Mouse (Mus musculus): Measurements from ENCODE around the gene Acap1.
A peak's percentile ranks its signal among the peaks of the same experiment; 100 is the strongest.

The Acap1 gene

DNA sequence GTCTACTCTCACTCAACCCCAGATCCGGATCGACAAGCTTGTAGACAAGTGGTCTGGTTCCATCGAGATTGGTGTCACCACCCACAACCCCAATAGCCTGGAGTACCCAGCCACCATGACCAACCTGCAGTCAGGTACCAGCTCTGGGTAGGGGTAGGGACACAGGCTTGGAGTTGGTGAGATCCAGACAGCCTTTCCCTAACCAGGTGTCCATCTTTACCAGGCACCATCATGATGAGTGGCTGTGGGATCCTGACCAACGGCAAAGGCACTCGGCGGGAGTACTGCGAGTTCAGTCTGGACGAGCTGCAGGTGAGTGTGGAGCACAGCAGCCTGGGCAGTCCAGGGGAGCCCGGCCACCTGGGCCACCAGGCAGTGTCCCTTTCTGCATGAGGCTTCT lies 9.0 kb upstream of the Acap1 start:
- DNase-seq (ENCODE audit: low read depth, low spot score): no peak

DNA sequence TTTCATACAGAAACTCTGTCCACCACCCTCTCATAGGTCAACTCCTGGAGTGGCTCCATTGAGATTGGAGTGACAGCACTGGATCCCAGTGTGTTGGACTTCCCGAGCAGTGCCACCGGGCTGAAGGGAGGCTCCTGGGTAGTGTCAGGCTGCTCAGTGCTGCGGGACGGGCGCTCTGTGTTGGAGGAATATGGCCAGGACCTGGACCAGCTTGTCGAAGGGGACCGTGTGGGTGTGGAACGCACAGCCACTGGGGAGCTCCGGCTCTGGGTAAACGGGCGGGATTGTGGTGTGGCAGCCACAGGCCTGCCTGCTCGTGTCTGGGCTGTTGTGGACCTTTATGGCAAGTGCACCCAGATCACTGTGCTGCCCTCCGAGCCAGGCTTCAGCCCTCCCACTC lies 7.6 kb upstream of the Acap1 start:
- no peak for DNase-seq (ENCODE audit: low read depth, low spot score)

DNA sequence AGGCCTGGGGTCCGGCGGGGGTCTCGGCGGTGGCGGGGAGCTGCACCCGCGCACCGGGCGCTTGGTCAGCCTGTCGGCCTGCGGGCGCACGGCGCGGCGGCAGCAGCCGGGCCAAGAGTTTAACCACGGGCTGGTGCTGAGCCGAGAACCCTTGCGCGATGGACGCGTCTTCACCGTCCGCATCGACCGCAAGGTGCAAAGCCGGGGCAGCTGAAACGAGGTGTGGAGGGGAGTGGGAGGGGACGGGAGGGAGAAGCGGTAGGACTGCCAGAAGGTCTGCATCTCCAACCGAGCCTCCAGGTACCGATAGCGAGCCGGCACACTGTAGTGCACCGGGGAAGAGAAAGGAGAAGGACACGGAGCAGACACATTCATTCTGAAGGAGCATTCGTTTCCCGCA lies 6.7 kb upstream of the Acap1 start:
- DNase-seq (ENCODE audit: low read depth, low spot score): no peak

DNA sequence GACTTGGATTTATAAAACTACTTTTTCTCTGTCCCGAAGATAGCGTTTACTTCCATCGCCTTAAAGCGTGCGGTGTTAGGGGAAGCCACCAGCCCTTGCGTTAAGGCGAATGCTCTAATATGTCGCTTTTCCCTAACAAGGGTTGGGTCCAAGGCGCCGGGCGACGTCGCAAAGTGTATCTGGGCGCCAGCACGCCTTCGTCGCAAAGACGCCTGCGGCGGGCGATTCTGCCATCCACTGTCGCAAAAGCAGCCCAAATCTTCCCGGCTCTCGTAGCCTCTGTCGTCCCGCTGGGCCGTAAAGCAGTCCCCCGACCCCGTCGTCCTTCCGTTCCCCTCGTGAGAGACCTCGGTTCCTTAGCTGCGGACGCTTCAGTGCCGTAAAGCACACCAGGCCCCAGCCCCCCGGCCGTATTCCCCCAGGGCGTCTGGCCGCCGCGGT lies 6.1 kb upstream of the Acap1 start:
- DNase-seq (ENCODE audit: low read depth, low spot score): peak; percentile 97

DNA sequence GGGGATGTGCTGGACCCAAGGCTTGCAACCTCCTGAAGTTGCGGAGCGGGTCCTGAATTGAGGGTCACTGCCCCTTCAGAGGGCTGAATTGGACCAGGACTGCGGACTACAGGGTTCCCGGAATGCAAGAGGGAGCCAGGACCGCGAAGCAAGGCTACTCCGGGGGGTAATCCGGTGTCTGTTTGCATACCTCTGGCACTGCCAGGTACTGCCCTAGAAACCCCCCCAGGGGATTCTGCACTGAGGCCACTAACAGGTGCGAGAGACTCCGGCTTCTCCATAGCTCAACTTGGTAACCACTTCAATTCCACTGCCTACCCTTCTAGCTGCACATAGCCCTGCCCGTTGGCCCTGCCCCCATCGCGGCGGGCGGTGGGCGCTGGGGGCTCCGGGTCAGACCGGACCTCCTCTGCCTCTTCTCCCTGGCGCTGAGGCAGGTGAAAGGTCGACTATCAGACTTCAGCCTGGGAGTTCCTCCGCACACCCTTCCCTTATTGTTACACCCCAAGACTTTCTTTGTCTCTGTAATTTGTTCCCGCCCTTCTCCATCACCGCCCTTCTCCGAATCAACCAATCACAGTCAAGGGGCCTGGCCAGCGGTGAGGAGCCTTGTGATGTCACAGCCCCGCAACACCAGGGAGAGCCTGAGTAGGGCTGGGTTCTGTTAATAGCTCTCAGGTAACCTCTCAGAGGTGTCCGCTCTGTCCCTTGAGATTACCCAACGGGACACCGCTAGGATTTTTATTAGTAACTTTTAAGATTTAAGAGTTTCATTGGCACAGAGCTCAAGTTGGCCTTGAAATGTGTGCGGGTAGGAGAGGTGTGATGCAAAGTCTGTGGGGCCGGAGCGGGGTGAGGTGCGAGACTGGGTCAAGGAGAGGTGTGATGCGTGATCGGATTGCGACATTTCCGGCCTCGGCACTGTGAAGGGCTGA lies 5.4 kb upstream of the Acap1 start, which contains the start of the genes 2810408A11Rik and Neurl4:
2810408A11Rik (minus strand) TSS at position 517 of the 935 bp plus-strand sequence.
Neurl4 (plus strand) TSS at position 602 of the 935 bp plus-strand sequence.
- DNase-seq (ENCODE audit: low read depth, low spot score): peak; percentile 92

DNA sequence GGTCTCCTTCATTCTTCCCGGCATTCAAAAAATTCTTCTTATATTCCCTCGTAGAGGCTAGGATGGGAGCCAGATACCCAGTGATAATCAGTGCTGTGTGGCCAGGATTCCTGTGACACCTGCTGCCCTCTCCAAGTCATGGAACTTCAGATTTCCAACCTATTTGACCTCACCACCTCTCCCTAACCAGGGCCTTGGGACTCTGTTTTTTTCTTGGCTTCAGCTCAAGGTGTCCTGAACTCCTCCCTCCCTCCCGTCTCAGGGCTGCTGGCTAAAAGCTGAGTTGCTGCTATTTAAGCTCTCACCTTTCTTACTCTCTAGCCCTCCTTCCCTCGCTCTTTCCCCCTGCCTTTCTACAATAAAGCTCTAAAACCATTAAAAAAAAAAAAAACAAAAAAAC lies 4.5 kb upstream of the Acap1 start:
- no peak for DNase-seq (ENCODE audit: low read depth, low spot score)

DNA sequence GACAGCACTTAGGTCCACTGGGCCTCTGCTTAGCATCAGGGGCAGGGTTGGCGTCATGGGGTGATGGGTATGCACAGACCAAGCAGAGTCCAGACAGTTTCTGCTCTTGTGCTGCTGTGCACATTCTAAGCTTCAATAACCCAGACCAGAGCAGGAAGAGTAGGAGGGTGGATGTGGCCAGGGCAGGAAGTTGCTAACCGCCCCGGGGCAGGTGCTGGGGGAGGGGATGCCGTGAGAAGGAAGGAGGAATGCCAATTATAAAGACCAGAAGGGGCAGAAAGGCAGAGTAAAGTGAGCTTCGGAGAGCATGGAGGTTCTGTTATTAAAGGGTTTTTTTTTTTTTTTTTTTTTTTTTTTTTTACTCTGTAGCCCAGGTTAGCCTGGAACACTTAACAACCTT lies 668 bp downstream of the Acap1 start:
- no peak for DNase-seq (ENCODE audit: low read depth, low spot score)

DNA sequence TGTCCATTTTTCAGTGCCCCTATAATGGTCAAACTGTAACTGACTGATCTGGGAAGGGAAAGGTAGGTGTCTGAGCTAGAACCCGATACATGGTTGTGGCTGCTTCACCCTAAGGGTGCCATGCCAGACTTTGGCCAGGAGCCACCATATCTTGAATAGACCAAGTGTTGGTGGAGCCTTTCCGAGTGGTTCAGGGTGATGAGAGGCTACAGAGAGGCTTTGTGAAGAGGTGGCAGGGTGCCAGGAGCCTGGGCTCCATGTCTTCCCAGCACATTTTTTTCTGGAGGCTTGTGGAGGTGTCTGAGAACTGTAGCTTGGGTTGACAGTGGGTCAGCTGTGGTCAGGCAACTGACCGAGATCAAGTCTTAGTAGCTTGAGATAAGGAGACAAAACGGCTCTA lies 3.9 kb downstream of the Acap1 start:
- no peak for DNase-seq (ENCODE audit: low read depth, low spot score)

DNA sequence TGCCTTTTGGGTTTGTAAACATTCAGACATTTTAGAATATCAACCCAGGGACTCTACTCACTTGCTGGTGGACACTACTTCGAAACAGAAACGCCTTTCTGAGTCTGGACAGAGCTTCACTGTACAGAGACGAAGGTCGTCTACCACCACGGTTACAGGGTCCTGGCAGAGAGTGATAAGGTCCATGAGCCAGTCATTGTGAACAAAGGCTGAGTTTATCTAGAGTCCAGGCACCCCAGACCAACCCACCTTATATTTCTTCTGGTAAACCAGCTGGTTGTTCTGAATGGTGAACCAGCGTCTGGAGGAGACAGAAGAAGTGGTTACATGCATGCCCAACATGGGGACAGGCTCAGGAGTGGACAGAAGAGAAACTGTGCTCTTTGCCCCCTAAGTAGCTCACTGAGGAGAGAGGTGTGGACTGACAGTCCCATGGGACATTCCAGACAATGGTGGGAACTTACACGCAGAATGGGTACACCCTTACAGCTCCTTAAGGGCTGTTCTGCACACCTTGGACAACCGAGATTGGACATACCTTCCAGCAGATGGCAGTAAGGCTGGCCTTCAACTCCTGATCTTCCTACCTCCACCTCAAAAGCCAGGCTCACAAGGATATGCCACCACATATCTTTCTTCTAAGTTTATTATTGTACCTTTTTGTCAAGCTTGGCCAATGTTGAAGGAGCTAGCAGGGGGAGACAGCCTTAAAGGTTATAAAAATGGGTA lies 8.3 kb downstream of the Acap1 start:
- no peak for DNase-seq (ENCODE audit: low read depth, low spot score)

DNA sequence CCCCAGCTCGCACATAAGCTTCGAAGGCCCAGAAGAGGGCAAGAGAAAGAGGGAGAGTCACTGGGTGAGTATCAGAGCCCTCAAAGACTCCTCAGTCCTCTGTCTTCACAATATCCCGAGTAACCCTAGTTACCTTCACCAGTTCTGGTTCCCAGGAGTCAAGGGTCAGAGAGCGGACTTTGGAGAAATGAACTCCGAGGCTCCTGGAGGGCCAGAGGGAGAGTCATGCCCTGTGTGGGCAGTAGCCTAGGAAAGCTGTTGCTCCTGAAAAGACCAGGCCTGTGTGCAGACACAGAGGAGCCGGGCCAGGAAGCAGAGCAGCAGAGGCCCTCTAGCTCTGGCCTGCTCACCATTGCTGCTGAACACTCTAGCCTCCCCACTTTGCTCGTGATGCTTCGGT lies 10.7 kb downstream of the Acap1 start:
- no peak for DNase-seq (ENCODE audit: low read depth, low spot score)

DNA sequence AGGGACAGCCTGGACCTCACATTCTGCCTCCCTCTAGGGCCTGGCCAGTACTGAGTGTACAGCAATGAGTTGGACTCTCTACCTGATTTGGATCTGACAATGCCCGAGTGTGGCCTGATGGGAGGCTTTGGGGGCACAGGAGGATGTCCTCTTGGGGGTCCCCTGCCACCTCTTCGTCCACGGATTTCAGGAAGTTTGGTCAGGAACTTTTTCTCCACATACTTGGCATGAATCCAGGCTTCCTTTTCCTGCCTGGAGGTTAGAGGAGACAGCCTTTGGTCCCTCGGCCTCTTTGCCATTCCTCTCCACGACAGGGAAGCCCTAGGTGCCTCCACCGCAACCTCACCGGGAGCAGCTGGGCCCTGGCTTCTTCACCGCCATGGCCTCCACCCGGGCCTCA lies 11.1 kb downstream of the Acap1 start:
- no peak for DNase-seq (ENCODE audit: low read depth, low spot score)

DNA sequence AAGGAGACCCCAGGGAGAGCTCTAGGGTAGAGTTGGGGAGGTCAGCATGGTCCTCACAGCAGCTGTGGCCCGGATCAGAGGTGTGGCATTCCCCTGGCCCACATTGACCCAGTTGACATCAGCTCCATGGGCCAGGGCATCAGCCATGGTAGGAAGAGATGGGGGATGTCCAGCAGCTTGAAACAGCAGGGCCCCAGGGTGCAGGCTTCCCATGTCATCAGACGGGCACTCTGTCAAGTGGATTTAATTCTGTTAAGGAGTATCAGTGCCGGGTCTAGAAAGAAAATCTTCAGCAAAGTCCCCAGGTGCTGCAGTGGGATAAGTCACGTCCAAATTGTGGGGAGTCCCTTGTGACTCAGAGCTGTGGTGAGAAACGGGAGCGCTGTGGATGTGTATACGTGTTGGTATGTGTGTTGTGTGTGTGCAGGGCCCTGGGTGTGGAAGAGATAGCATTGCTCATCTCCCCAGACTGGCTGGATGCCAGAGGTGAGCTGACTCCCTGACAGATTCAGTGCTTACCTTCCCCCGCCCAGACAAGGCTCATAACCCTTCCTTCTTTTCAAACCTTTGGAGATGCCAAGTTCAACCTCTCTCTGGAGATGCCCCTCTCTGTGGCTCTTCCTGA lies 11.7 kb downstream of the Acap1 start:
- DNase-seq (ENCODE audit: low read depth, low spot score): no peak

DNA sequence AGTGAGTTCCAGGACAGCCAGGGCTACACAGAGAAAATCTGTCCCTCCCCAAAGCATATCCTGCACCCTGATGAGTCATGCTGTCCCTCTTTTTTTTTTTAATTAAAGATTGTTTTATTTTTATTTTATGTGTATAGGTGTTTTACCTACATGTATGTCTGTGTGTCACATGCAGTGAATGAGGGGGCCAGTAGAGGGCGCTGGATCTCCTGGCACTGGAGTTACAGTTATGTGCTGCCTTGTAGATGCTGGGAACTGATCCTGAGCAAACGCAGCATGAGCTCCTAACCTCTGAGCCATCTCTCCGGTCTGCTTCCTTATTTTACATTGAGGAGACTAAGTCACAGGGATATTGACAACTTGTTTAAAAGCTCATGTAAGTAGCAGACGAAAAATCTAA lies 12.3 kb downstream of the Acap1 start:
- no peak for DNase-seq (ENCODE audit: low read depth, low spot score)

DNA sequence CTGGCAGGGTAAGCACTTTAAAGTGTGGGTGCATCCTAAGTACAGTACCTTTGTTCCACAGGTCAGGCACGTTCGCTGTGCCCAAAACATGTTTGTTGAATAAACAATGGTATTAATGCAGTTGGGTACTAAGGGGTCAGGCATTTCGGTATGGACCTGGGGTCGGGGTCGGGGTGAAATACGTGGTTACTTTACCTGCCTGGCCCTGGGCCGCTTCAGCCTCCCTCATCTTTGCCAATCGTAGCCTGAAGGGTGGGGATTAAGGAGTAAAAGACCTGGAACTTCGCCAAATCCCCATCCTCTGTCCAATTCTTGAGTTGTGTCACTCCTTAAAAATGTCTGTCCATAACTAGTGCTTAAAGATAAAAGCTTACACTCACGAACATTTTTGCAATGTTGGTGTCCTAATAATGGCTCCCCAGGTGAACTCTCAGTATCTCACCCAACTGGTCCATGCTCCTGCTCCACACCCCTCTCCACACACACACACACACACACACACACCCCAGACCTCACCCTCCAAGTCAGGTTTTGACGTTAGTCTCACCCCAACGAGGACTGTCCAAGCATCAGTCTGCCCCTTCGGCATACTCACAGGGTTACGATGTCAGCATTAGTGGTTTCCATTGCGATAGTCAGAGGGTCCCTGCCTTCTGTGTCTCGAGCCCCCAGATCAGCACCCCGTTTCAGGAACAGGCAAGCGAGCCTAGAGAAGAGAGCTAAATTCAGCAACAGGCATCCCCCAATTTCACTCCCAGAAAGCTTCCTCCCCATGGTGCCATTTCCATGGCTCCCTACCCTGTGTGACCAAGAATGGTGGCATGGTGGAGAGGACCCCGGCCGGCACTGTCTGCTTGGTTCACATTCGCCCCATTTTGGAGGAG lies 13.3 kb downstream of the Acap1 start:
- DNase-seq (ENCODE audit: low read depth, low spot score): no peak

DNA sequence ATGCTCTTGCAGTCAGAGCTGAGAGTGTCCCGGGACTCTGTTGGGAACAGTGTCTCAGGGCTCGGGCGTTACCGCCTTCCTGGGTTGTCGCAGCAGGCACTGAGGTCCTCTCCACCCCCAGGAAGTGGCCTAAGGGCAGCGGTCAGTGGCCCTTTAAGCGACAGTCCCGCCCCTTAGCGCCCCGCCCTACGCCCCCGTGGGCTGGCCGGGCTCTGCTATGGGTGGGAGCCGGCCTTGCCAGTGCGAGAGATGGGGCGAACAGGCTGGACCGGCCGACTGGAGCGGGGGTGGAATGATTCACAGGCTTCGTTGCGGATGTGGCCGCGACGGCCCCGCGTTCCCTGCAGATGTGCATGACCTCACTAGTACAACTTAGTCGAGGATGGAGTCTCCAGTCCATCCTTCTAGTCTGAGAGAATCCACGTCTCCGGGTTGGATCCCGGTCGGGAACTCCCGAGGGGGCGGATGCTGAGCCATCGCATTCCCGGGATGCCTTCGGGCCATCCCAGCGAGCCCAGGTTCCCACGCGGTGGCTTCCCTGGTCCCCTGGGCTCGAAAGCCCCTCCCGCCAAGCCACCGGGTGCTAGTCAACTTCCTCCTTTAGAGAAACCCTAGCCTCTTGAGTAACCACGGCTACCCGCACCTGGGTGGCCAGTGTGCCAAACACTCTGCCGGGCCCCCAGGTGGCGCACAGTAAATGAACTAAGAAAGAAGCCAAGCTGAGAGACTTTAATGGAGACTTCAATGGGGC lies 14.3 kb downstream of the Acap1 start, which contains the start of gene Kctd11:
Kctd11 (minus strand) TSS at position 554 of the 751 bp plus-strand sequence.
- DNase-seq (ENCODE audit: low read depth, low spot score): no peak

DNA sequence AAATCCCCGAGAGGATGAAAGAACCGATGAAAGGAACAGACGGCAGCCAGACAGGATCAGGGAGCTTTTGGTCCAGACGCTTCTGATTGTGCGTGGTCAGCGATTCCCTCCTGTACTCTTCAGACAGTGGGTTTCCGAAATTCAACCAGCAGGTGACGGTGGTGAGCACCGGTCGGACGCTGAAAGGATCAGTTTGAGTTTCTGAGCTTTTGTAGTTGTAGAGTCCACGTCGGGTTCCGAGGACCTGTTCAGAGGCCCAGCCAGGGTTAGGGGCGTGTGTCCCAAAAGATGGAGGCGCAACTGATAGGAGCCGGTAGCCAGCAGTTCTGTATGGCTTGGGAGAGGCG lies 14.9 kb downstream of the Acap1 start:
- no peak for DNase-seq (ENCODE audit: low read depth, low spot score)

DNA sequence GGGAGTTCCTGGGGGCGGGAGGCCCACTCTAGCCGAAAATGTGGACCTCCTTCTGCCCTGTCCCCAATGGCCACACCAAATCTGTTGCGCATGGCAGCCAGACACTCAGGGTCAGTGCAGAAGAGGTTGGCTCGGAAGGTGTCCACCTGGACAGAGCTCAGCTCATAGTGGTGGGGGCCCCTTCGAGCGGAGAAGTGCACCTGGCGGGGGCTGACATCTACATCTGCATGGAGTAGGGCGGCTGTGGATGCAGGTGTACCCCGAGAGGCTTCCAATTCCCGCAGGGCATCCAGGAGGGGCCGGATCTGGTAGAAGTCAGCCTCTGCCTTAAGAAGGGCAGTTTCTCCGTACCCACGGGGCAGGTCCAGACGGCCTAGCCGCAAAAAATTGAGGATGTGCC lies 15.6 kb downstream of the Acap1 start:
- no peak for DNase-seq (ENCODE audit: low read depth, low spot score)

DNA sequence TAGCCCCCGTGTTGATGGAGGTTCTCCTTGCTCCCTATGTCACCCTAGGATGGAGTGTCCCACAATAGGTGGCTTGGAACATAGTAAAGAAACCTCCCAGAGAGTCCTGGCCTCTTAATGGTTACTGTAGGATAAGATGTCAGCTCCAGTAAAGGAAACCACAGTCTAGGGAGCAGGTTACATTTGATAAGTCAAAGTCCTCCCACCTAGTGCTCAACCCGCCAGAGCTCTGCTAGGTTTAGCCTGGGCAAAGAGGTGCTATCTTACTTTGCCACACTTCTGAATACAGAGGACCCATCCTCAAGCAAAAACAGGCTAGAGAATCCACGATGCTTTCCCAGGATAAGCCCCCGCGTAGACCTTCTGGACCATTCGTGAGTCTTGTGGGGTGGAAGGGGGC lies 16.4 kb downstream of the Acap1 start:
- no peak for DNase-seq (ENCODE audit: low read depth, low spot score)

DNA sequence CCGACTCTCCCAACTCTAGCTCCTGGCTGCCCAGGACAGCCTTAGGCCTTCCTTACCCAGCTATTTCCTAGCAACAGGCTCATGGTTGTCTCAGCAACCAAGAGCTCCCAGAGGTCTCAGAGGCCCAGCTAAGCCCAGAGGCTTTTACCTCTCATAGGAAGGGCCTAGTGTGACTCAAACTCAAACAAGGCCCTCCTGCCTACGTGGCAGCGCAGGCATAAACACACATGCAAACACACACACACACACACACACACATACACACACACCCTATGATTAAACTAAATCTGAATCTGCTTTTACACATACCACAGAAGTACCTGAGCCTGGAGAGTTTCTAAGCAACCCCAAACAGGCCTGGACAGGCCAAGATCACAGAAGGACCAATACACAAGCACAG lies 16.9 kb downstream of the Acap1 start:
- no peak for DNase-seq (ENCODE audit: low read depth, low spot score)

DNA sequence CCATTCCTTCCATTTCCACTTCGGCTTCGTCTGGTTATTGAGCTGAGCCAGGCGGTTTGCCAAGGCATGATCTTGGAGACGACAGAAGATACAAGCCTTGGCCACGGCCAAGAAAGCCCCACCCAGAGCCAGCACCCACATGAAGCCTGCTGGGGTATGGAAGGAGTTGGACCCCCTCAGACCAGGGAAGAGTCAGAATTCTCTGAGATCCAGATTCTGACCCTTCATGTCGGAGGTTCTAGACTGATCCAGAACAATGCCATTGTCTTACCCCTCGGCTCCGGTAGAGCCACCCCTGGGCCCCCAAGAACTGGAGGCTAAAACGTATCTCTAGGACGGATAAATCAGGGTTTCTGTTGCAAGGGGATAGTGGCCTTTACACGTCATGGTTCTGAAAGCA lies 17.5 kb downstream of the Acap1 start, which contains the start of gene Tmem95:
Tmem95 (minus strand) TSS at position 141 of the 400 bp plus-strand sequence.
- DNase-seq (ENCODE audit: low read depth, low spot score): no peak

All from brain, embryonic 18.5 days (tissue).